Mouse (Mus musculus) MEL (cell line): ENCODE measurements at regions not wholly inside any gene's neighbourhood (a gene's known extent, or its start where the extent isn't known, plus 50 kb on each side); places are given as distances from the start of the nearest gene placed in this dataset.

Experiments
- DNase-seq: peaks from one replicate; pipeline ENCODE4 v3.0.0; 2011; ENCODE audit warnings: low read depth, low spot score
- H3K27ac ChIP-seq: 2 replicates; pipeline ENCODE4 v1.5.1; 2012; ENCODE audit warnings: low read depth, mild to moderate bottlenecking, control low read depth, low read length, moderate library complexity; ENCODE audit not compliant: control insufficient read depth
- H3K27me3 ChIP-seq, 2 experiments: fragments of 150-350 bp in 1 of 2; sonication (generic) in 1 of 2; 2 replicates each; pipeline ENCODE4 v1.6.1; 2012; ENCODE audit warnings: low read length in 2 of 2, mild to moderate bottlenecking in 2 of 2, improper control_type of control experiment in 1 of 2, moderate library complexity in 1 of 2; ENCODE audit not compliant: insufficient read depth in 2 of 2, control insufficient read depth in 1 of 2
- H3K36me3 ChIP-seq, 2 experiments: 2 replicates each; pipeline ENCODE4 v1.6.1; 2012 to 2014; ENCODE audit warnings: low read length in 2 of 2, improper control_type of control experiment in 1 of 2, inconsistent platforms in 1 of 2, mild to moderate bottlenecking in 1 of 2; ENCODE audit not compliant: insufficient read depth in 2 of 2, control insufficient read depth in 1 of 2
- H3K4me1 ChIP-seq, 2 experiments: fragments of 150-350 bp in 1 of 2; sonication (generic) in 1 of 2; 2 replicates each; pipeline ENCODE4 v1.6.1; 2012; ENCODE audit warnings: low read length in 2 of 2, improper control_type of control experiment in 1 of 2, mild to moderate bottlenecking in 1 of 2; ENCODE audit not compliant: insufficient read depth in 2 of 2, control insufficient read depth in 1 of 2
- H3K4me3 ChIP-seq, 2 experiments: fragments of 150-350 bp in 1 of 2; sonication (generic) in 1 of 2; 2 replicates each; pipeline ENCODE4 v1.5.1; 2012; ENCODE audit warnings: low read depth in 2 of 2, low read length in 2 of 2, mild to moderate bottlenecking in 2 of 2, moderate library complexity in 2 of 2, control low read depth in 1 of 2, improper control_type of control experiment in 1 of 2; ENCODE audit not compliant: control insufficient read depth in 1 of 2, insufficient read depth in 1 of 2
- H3K79me2 ChIP-seq: 2 replicates; pipeline ENCODE4 v1.6.1; 2012; ENCODE audit warnings: mild to moderate bottlenecking, low read length, moderate library complexity; ENCODE audit not compliant: control insufficient read depth, poor library complexity, insufficient read depth
- H3K9ac ChIP-seq: 2 replicates; pipeline ENCODE4 v1.6.1; 2012; ENCODE audit warnings: low read depth, mild to moderate bottlenecking, control low read depth, low read length, moderate library complexity; ENCODE audit not compliant: control insufficient read depth, poor library complexity, severe bottlenecking
- H3K9me3 ChIP-seq: fragments of 150-350 bp; sonication (generic); replicated peaks from 2 replicates; pipeline ENCODE4 v1.6.1; 2012; ENCODE audit warnings: mild to moderate bottlenecking, low read length, improper control_type of control experiment, moderate library complexity; ENCODE audit not compliant: insufficient read depth
- ELF1 ChIP-seq: IDR thresholded peaks from 2 replicates; pipeline ENCODE4 v1.6.1; 2014; ENCODE audit warnings: low read depth, mild to moderate bottlenecking, inconsistent platforms, low read length, improper control_type of control experiment, moderate library complexity
- GATA1 ChIP-seq: IDR thresholded peaks from 2 replicates; pipeline ENCODE4 v1.6.1; 2011; ENCODE audit warnings: low read depth, low read length, improper control_type of control experiment
- MXI1 ChIP-seq: IDR thresholded peaks from 2 replicates; pipeline ENCODE4 v1.6.1; 2011; ENCODE audit warnings: mild to moderate bottlenecking, low read depth, low read length, improper control_type of control experiment
- POLR2AphosphoS5 ChIP-seq: IDR thresholded peaks from 2 replicates; pipeline ENCODE4 v1.6.1; 2012; ENCODE audit warnings: low read depth, borderline replicate concordance, mild to moderate bottlenecking, inconsistent platforms, low read length, moderate library complexity, mixed read lengths
- RAD21 ChIP-seq: IDR thresholded peaks from 2 replicates; pipeline ENCODE4 v1.6.1; 2011; ENCODE audit warnings: mild to moderate bottlenecking, low read depth, low read length, improper control_type of control experiment
- TAL1 ChIP-seq: IDR thresholded peaks from 2 replicates; pipeline ENCODE4 v1.6.1; 2012; ENCODE audit warnings: mild to moderate bottlenecking, inconsistent platforms, low read length, moderate library complexity, mixed read lengths
- ZMIZ1 ChIP-seq: IDR thresholded peaks from 2 replicates; pipeline ENCODE4 v1.6.1; 2012; ENCODE audit warnings: low read depth, mild to moderate bottlenecking, inconsistent platforms, low read length, improper control_type of control experiment, moderate library complexity

DNA sequence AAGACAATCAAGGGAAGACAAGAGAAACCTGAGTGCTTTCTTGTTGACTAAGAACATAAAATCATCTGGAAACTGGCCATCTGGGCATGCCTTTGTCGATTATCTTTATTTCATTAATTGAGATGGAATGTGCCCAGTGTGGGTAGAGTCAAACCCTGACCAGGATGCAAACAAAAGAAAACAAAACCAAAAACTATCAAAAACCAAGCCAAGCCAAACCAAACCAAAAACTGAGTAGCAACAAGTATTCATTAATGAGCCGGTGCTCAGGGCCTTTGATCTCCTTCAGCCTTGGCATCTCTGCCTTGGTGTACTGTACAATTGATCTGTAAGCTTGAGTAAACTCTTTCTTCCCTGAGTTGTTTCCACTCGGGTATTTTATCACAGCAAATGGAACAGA lies 216.1 kb downstream of the Pcdh20 start:
- H3K79me2 ChIP-seq, result no peaks in the 10 kb centered on the region
- TF ChIP-seq ELF1 (no peak), RAD21 (no peak), POLR2AphosphoS5 (no peak), MXI1 (no peak), GATA1 (no peak), ZMIZ1 (no peak), TAL1 (no peak)
- no peak overlapping the region for H3K9ac ChIP-seq
- H3K36me3 ChIP-seq, result no peaks in the 10 kb centered on the region
- H3K27me3 ChIP-seq, result no peaks in the 10 kb centered on the region
- H3K4me1 ChIP-seq, result no peaks in the 10 kb centered on the region
- H3K27ac ChIP-seq, result no peak overlapping the region
- DNase-seq, result no peak
- H3K4me3 ChIP-seq, result no peak overlapping the region
- no peaks in the 10 kb centered on the region for H3K9me3 ChIP-seq
